Mouse (Mus musculus) thymus, postnatal 4 days (tissue): ENCODE measurements at regions not wholly inside any gene's neighbourhood (a gene's known extent, or its start where the extent isn't known, plus 50 kb on each side); places are given as distances from the start of the nearest gene placed in this dataset.

ENCODE experiments used
- DNase-seq: peaks from one replicate; pipeline ENCODE4 v3.0.0; 2021

GRCm38 (mm10) chr12:56472856-56473647 is 63.7 kb downstream of the Nkx2-1 start:
- DNase-seq: no peak

- DNase-seq: no peak
These were observed 65.7 kb downstream of the Nkx2-1 start for GRCm38 (mm10) chr12:56470932-56471500.

GRCm38 (mm10) chr12:56459508-56460119 is 77.1 kb downstream of the Nkx2-1 start:
- no peak for DNase-seq

- DNase-seq: no peak
These were observed 77.8 kb downstream of the Nkx2-1 start for GRCm38 (mm10) chr12:56458665-56459507.

- DNase-seq: no peak
These were observed 78.8 kb downstream of the Nkx2-1 start for GRCm38 (mm10) chr12:56457951-56458350.

- no peak for DNase-seq
These were observed 79.4 kb downstream of the Nkx2-1 start for GRCm38 (mm10) chr12:56457356-56457755.

- DNase-seq: no peak
These were observed 86.4 kb downstream of the Nkx2-1 start for GRCm38 (mm10) chr12:56450261-56450660.

- DNase-seq: no peak
These were observed 87.7 kb downstream of the Nkx2-1 start for GRCm38 (mm10) chr12:56448786-56449564.

- no peak for DNase-seq
These were observed 95.4 kb downstream of the Nkx2-1 start for GRCm38 (mm10) chr12:56441166-56441817.

GRCm38 (mm10) chr12:56440068-56440847 is 94.6 kb upstream of the Mbip start:
- no peak for DNase-seq

- DNase-seq: no peak
These were observed 92.7 kb upstream of the Mbip start for GRCm38 (mm10) chr12:56438384-56438783.

- DNase-seq: no peak
These were observed 92.3 kb upstream of the Mbip start for GRCm38 (mm10) chr12:56437975-56438374.

- DNase-seq: no peak
These were observed 81.1 kb upstream of the Mbip start for GRCm38 (mm10) chr12:56426681-56427246.

GRCm38 (mm10) chr12:56416106-56416505 is 70.4 kb upstream of the Mbip start:
- no peak for DNase-seq

GRCm38 (mm10) chr12:56414861-56415765 is 69.4 kb upstream of the Mbip start:
- DNase-seq: no peak

GRCm38 (mm10) chr12:56405658-56406057 is 60.0 kb upstream of the Mbip start:
- no peak for DNase-seq

GRCm38 (mm10) chr12:56404833-56405232 is 59.1 kb upstream of the Mbip start:
- DNase-seq: peak; percentile 70

- DNase-seq: no peak
These were observed 58.6 kb upstream of the Mbip start for GRCm38 (mm10) chr12:56404262-56404661.

GRCm38 (mm10) chr12:56403626-56404025 is 57.9 kb upstream of the Mbip start:
- no peak for DNase-seq

GRCm38 (mm10) chr12:56402844-56403243 is 57.1 kb upstream of the Mbip start:
- DNase-seq: no peak
